Mouse (Mus musculus): Measurements from ENCODE around the gene Pibf1.
A peak's percentile ranks its signal among the peaks of the same experiment; 100 is the strongest.

Gene Pibf1

GRCm38 (mm10) chr14:99141786-99142633, 42.8 kb downstream of the Pibf1 start:
- peak; percentile 68 to 93 for DNase-seq

DNA sequence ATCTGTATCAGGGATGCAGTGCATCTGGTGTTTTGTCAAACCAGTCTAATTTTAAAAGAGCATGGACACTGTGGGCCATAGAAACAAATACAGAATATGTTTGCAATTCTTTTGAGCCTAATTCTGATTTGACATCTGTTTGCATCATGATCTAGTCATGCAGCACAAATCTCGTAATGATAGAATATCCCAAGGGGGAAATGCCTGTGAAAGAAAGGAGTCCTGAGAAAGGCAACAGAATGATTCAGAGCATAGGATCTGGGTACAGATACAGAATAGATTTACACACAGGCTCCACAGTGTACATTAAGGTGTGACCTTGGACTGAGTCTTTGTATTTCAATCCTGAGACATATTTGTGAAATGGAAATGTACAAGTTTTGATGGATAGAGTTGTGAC, 47.6 kb downstream of the Pibf1 start:
- no peak for DNase-seq

DNA sequence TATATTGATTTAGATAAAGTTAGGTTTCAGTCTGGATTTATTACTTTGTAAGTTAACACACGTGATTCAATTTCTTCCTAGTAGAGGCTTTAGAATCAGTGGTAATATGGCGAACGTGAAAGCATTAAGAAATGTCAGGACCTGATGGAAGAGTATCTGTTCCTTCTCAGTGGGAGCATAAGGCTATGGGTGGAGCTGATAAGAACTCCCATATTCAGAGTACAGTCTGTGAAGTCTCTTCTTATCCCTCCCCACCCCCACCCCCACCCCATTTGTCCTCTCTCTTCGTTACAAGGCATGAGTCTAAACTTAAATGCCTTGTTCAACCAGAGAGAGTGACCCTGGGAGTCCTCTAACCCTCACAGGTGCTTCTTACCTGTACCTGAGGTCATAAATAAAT, 53.5 kb downstream of the Pibf1 start:
- DNase-seq: no peak

- no peak for DNase-seq
These were observed 60.7 kb downstream of the Pibf1 start for GRCm38 (mm10) chr14:99159940-99160339.

GRCm38 (mm10) chr14:99163051-99163450, 63.8 kb downstream of the Pibf1 start:
- no peak for DNase-seq

DNA sequence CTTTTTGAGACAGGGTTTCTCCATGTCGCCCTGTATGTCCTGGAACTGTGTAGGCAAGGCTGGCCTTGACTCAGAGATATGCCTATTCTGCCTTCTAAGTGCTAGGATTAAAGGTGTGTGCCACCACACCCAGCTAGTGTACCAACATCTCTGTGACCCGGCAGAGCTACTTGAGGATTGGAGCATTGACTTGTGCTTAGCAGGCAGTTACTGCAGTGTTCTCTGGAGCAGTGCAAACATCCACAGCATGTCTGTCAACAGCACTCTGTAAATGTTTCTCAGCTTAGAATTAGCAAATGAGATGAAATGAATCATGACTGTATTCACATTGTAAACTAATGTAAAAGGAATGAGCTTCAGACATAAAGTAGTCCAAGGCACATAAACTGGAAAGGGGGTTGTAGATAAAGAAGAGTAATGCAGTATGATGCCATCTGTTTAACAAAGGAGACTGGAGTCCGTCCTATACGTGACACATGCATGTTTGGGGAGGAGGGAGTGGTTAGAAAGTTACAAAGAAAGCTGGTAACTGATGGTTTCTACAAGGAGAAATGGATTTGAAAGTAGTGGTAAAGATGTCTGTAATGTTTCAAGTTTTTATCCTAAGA, 75.0 kb downstream of the Pibf1 start:
- DNase-seq: no peak

GRCm38 (mm10) chr14:99176559-99176958, 77.3 kb downstream of the Pibf1 start:
- DNase-seq: peak; percentile 20 to 40

DNA sequence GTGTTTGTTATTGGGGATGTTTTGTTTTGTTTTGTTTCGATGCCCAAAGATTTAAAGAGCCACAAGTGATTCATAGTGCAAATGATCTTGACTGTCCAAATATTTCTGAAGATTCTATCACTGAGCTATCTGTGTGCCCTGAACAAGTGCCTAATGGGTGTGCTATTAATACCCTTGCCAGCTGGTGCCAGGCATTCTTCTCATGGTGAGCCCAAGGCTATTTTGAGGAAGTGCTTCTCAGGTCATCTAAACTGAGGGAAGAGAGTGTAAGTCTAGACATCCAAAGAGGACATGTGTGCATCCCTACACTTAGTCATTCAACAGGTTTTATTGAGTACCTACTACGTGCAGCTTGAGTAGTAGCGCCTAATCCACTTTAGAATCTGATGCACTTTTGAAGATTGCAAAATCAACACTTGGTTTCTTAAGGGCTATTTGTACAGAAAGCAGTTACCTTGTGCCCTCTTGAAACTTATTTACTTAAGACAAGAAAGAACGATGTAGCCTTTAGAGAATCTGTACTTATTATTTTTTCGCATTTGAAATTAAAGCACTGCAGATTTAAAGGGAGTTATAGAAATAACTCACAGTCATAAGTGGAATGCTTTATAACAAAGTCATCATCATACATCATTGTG, 91.0 kb downstream of the Pibf1 start:
- no peak for DNase-seq

- no peak for DNase-seq
These were observed 106.6 kb downstream of the Pibf1 start for GRCm38 (mm10) chr14:99205865-99206264.

- peak in 1 of 2 experiments; percentile 20 for DNase-seq
These were observed 107.4 kb downstream of the Pibf1 start for GRCm38 (mm10) chr14:99206591-99206990.

DNA sequence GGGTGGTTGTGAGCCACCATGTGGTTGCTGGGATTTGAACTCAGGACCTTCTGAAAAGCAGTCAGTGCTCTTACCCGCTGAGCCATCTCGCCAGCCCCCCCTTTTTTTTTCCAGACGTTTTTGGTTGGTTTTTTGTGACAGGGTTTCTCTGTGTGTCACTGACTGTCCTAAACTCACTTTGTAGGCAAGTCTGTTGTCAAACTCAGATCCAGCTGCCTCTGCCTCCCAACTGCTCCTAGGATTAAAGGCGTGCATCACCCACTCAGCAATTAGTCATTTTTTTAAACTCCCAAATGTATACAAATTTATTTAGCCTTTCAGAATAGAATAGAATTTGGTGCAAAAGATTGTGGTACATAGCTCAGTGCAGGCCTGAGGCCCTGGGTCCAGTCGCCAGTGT, 111.2 kb downstream of the Pibf1 start:
- DNase-seq: no peak

- DNase-seq: no peak
These were observed 119.3 kb downstream of the Pibf1 start for GRCm38 (mm10) chr14:99218396-99219012.

DNA sequence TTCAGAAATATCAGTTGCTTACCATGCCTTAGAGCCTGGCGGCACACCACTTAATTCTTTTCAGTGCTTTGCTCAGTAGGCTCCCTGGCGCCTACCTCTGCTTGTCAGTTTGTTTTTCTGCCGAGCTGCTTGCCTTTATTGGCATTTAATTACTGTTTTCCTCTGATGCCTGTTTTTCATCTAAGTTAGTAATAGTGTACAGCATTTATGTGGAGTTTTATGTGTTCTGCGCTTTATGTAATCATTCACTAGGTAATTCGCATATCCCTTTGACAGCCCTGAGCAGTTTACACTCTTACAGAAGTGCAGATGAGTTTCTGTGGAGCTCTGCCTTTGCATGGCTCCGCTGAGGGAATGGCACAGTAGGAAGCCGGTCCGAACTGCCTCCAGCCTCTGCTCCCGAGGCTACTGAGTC, 120.5 kb downstream of the Pibf1 start:
- DNase-seq: peak in 1 of 2 experiments; percentile 6

DNA sequence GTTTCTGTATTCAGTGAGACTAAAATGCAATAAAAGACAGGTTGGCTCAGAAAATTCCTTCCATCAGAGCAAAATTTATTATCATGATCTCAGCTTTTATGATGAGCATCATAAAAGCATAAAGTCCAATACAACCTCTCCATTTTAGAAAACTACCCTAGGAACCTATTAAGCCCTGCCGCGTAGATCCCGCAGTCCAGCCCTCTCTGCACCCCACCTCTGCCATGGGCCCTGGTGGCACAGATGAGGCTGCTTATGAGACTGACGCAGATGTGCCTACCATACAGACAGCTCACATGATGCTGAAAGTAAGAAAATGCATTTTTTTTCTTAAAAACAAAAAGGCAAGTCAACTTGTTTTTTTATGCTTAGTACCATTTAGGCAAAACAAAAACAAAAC, 126.7 kb downstream of the Pibf1 start:
- DNase-seq: no peak

GRCm38 (mm10) chr14:99229071-99229780, 130.0 kb downstream of the Pibf1 start:
- DNase-seq: no peak

GRCm38 (mm10) chr14:99233056-99233455, 133.8 kb downstream of the Pibf1 start:
- DNase-seq: no peak

- DNase-seq: no peak
These were observed 137.9 kb downstream of the Pibf1 start for GRCm38 (mm10) chr14:99237115-99237514.

DNA sequence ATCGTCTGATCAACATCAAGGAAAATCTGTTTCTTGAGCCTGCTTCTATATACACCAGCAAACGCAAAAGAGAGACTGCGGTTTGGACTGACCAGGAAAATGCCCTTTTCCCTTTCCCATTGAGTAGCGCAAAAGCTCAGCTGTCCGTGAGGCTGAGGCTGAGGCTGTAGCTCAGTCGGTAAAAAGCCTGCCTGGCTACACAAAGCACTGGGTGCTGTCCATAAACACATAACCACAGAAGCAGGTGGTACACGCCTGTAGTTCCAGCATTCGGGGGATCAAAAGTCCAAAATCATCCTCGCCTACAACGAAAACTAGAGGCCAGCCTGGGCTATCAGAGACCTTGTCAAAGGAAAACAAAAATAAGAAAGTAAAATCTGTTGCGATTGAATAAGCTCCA, 141.3 kb downstream of the Pibf1 start:
- no peak for DNase-seq

GRCm38 (mm10) chr14:99244508-99244907, 145.3 kb downstream of the Pibf1 start:
- DNase-seq: no peak

- DNase-seq: no peak
These were observed 162.8 kb downstream of the Pibf1 start for GRCm38 (mm10) chr14:99262026-99262425.

DNA sequence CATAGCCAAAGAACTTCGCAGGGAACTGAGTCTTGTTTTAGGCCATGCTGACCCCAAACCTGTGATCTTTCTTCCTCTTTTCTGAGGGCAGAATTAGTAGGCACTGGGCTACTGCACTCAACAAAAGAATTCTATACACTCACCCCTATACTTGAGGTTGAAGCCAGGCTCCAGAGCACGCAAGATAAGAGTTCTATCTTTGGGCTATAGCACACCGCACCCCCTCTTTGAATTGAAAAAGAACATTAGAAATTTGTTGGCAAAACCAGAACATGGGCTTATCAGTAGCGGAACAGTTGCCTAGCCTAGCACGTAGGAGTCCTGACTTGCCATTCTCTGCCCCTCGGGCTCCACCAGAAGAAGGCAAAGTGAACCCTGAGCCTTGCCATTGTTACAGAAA, 164.6 kb downstream of the Pibf1 start:
- no peak for DNase-seq

GRCm38 (mm10) chr14:99265791-99266190, 166.6 kb downstream of the Pibf1 start:
- DNase-seq: no peak

- DNase-seq: no peak
These were observed 167.5 kb downstream of the Pibf1 start for GRCm38 (mm10) chr14:99266749-99267148.

All from kidney, postnatal 36 days (tissue).